Mouse (Mus musculus): ENCODE results near the gene Dck.
A peak's percentile ranks its signal among the peaks of the same experiment; 100 is the strongest.
"Not testable (repeated sequence)": the region's sequence is repeated elsewhere in the genome, so short reads cannot be mapped to it uniquely, and the experiment has no call there.

Dck gene

GRCm38 (mm10) chr5:88764987-88765481 is at the start of gene Dck:
Gene Dck (plus strand): TSS chr5:88764996.
- peak; percentile 97 to 98 for DNase-seq (ENCODE audit: low spot score in 2 of 2)

GRCm38 (mm10) chr5:88716983-88717382 is 47.8 kb upstream of the Dck start:
- no peak for DNase-seq (ENCODE audit: low spot score in 2 of 2)

- peak; percentile 89 to 95 for DNase-seq (ENCODE audit: low spot score in 2 of 2)
These were observed 44.4 kb upstream of the Dck start, which contains the start of gene Mob1b for GRCm38 (mm10) chr5:88720116-88721002. Gene Mob1b (plus strand): TSS chr5:88720855.

GRCm38 (mm10) chr5:88721003-88721475 is 43.8 kb upstream of the Dck start:
- no peak for DNase-seq (ENCODE audit: low spot score in 2 of 2)

- DNase-seq (ENCODE audit: low spot score in 2 of 2), result peak in 1 of 2 experiments; percentile 20
These were observed 43.1 kb upstream of the Dck start for GRCm38 (mm10) chr5:88721565-88722212.

GRCm38 (mm10) chr5:88722213-88722600 is 42.6 kb upstream of the Dck start:
- peak in 1 of 2 experiments; percentile 19 for DNase-seq (ENCODE audit: low spot score in 2 of 2)

- DNase-seq (ENCODE audit: low spot score in 2 of 2), result no peak
These were observed 40.8 kb upstream of the Dck start for GRCm38 (mm10) chr5:88724030-88724429.

GRCm38 (mm10) chr5:88727593-88728144 is 37.1 kb upstream of the Dck start:
- DNase-seq (ENCODE audit: low spot score in 2 of 2), result no peak

GRCm38 (mm10) chr5:88734786-88735185 is 30.0 kb upstream of the Dck start:
- no peak for DNase-seq (ENCODE audit: low spot score in 2 of 2)

- not testable (repeated sequence) for DNase-seq (ENCODE audit: low spot score in 2 of 2)
These were observed 23.7 kb upstream of the Dck start for GRCm38 (mm10) chr5:88741065-88741464.

- no peak for DNase-seq (ENCODE audit: low spot score in 2 of 2)
These were observed 17.0 kb upstream of the Dck start for GRCm38 (mm10) chr5:88747774-88748173.

GRCm38 (mm10) chr5:88753199-88753598 is 11.6 kb upstream of the Dck start:
- DNase-seq (ENCODE audit: low spot score in 2 of 2), result no peak

- DNase-seq (ENCODE audit: low spot score in 2 of 2), result no peak
These were observed 2.2 kb upstream of the Dck start for GRCm38 (mm10) chr5:88762611-88763010.

GRCm38 (mm10) chr5:88764430-88764986 is 288 bp upstream of the Dck start:
- no peak for DNase-seq (ENCODE audit: low spot score in 2 of 2)

- DNase-seq (ENCODE audit: low spot score in 2 of 2), result no peak
These were observed 791 bp downstream of the Dck start for GRCm38 (mm10) chr5:88765587-88765986.

- DNase-seq (ENCODE audit: low spot score in 2 of 2), result no peak
These were observed 1.3 kb downstream of the Dck start for GRCm38 (mm10) chr5:88766121-88766520.

- no peak for DNase-seq (ENCODE audit: low spot score in 2 of 2)
These were observed 2.1 kb downstream of the Dck start for GRCm38 (mm10) chr5:88766863-88767262.

- no peak for DNase-seq (ENCODE audit: low spot score in 2 of 2)
These were observed 3.4 kb downstream of the Dck start for GRCm38 (mm10) chr5:88768201-88768600.

- no peak for DNase-seq (ENCODE audit: low spot score in 2 of 2)
These were observed 17.4 kb downstream of the Dck start for GRCm38 (mm10) chr5:88782072-88782765.

- no peak for DNase-seq (ENCODE audit: low spot score in 2 of 2)
These were observed 20.3 kb downstream of the Dck start for GRCm38 (mm10) chr5:88785059-88785458.

GRCm38 (mm10) chr5:88790675-88791074 is 25.9 kb downstream of the Dck start:
- no peak for DNase-seq (ENCODE audit: low spot score in 2 of 2)

Measured in frontal cortex, postnatal 10 days (tissue).